Mouse (Mus musculus) small intestine, adult 2 months (tissue): ENCODE data around the gene Atg4b.

ENCODE experiments used
- CTCF ChIP-seq: fragments of 200-500 bp; IDR thresholded peaks from 2 replicates; pipeline ENCODE4 v1.5.1; 2012; ENCODE audit warnings: low read depth, mild to moderate bottlenecking, control low read depth, inconsistent platforms, low read length, moderate library complexity, mixed read lengths; ENCODE audit not compliant: insufficient replicate concordance, insufficient read length; ENCODE audit errors: extremely low read depth
- POLR2A ChIP-seq: fragments of 200-500 bp; IDR thresholded peaks from 2 replicates; pipeline ENCODE4 v1.6.1; 2012; ENCODE audit warnings: low read depth, mild to moderate bottlenecking, control low read depth, inconsistent platforms, low read length, moderate library complexity

- TF ChIP-seq CTCF (no peak), POLR2A (no peak)
Measured at GRCm38 (mm10) chr1:93724623-93725022, 26.7 kb upstream of the Atg4b start.
